Mouse (Mus musculus): ENCODE data around the gene Rnf24. TPM values are rescaled to one million over a fixed set of nuclear protein-coding genes. Genes with fewer than 3 reads are reported as not detected.
A peak's percentile ranks its signal among the peaks of the same experiment; 100 is the strongest.

Rnf24 gene
- polyA plus RNA-seq (2011; ENCODE audit: insufficient read depth, insufficient read length, low read depth, missing spikeins), result 7.1 and 7.5 TPM in 2 replicates

DNA sequence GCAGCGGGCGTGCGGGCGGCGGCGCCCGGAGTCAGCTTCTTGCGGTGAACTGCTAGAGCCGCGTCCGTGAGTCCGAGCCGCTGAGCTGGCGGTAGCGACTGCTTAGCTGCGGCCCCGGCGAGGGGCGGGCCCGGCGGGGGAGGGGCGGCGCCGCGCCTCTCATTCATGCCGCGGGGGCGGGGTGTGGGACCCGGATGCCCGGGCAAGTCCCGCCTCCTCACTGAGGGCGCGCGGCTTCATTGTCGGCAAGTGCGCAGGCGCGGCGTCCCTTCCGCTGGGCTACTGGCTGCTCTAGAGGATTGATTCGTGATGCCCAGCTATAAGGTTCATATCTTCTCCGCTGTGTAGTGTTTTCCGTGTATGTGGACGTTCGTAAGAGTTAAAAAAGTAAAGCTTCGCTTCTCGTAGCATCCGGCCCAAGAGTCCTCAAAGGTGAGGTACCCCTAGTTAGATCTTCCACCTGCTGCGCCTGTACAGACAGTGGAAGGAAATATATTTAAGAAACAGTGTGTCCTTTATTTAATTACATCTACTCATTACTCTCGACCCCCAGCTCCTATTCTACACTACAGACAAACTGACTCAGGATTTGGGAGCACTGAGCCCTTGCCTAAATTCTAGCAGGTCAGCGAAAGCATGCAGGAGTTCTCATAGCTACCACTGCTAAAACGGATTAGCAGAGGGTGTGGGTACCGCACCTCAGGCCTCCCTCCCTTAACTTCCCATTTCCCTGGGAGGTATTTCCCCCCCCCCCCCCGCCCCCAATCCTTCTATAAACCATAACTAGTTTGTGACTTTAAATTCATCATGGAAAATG lies at the start of gene Rnf24:
Rnf24 (minus strand) TSS at position 146 of the 817 bp plus-strand sequence.
- no peaks in the 10 kb centered on the region for H3K36me3 ChIP-seq (ENCODE audit: control insufficient read depth, insufficient read depth, low read length, poor library complexity, severe bottlenecking)
- H3K9me3 ChIP-seq (replicated peaks; ENCODE audit: control insufficient read depth, insufficient read depth, low read length, poor library complexity, severe bottlenecking), result no peaks in the 10 kb centered on the region
- TF ChIP-seq CTCF (IDR thresholded peaks at IDR 0.05; ENCODE audit: low read depth, low read length) (no peak), EP300 (IDR thresholded peaks at IDR 0.05; ENCODE audit: insufficient read depth, low read depth, low read length) (no peak), POLR2A (IDR thresholded peaks at IDR 0.05; ENCODE audit: insufficient read depth, low read length) (no peak)
- no peaks in the 10 kb centered on the region for H3K27me3 ChIP-seq (ENCODE audit: control insufficient read depth, insufficient read depth, low read length, poor library complexity, severe bottlenecking)
- H3K9ac ChIP-seq (ENCODE audit: low read depth, poor library complexity, severe bottlenecking), result peak within 1 kb of the TSS; percentile 63
- peak within 1 kb of the TSS; percentile 69 for H3K4me3 ChIP-seq (ENCODE audit: low read depth, low read length)
- no peaks in the 10 kb centered on the region for H3K4me1 ChIP-seq (ENCODE audit: control insufficient read depth, insufficient read depth, low read length)
- H3K27ac ChIP-seq (ENCODE audit: insufficient read depth, low read length), result no peak within 1 kb of the TSS

DNA sequence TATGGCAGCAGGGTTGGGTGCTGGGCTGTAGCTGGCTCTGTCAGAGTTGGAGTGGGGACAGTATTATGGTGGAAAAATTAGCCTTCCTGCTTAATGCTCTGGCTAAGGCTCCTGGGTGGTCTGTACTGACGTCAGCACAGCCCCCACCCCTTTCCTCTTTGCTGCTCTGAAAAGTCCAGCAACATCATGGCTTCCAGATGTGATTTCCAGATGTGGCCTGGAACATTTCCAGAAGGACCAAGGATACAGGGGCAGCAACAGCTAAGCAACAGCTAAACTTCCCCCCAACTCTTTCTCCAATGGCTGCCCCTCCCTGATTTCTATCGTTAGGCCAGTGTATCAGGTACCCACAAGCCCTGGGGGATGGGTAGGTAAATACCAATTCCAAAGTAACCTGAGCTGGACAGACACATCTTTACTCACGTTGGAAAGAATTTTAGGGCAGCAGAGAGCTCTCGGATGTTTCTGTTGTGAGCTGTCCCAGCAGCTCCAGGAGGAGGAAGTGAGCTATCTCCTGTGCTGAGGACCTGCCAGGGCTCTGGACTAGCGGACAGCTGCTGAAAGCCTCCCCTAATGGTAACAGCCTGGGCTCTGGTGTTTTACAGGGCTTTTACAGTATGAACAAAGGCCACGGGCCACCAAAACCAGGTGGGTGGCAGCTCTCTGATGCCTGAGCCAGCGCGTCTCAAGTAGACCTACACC lies 49.3 kb upstream of the Rnf24 start:
- no peaks in the 10 kb centered on the region for H3K9me3 ChIP-seq (replicated peaks; ENCODE audit: control insufficient read depth, insufficient read depth, low read length, poor library complexity, severe bottlenecking)
- no peaks in the 10 kb centered on the region for H3K36me3 ChIP-seq (ENCODE audit: control insufficient read depth, insufficient read depth, low read length, poor library complexity, severe bottlenecking)
- no peak overlapping the region for H3K4me3 ChIP-seq (ENCODE audit: low read depth, low read length)
- H3K27me3 ChIP-seq (ENCODE audit: control insufficient read depth, insufficient read depth, low read length, poor library complexity, severe bottlenecking), result no peaks in the 10 kb centered on the region
- no peaks in the 10 kb centered on the region for H3K4me1 ChIP-seq (ENCODE audit: control insufficient read depth, insufficient read depth, low read length)
- TF ChIP-seq POLR2A (IDR thresholded peaks at IDR 0.05; ENCODE audit: insufficient read depth, low read length) (no peak), EP300 (IDR thresholded peaks at IDR 0.05; ENCODE audit: insufficient read depth, low read depth, low read length) (no peak), CTCF (IDR thresholded peaks at IDR 0.05; ENCODE audit: low read depth, low read length) (no peak)
- H3K27ac ChIP-seq (ENCODE audit: insufficient read depth, low read length), result no peak overlapping the region
- no peak overlapping the region for H3K9ac ChIP-seq (ENCODE audit: low read depth, poor library complexity, severe bottlenecking)

DNA sequence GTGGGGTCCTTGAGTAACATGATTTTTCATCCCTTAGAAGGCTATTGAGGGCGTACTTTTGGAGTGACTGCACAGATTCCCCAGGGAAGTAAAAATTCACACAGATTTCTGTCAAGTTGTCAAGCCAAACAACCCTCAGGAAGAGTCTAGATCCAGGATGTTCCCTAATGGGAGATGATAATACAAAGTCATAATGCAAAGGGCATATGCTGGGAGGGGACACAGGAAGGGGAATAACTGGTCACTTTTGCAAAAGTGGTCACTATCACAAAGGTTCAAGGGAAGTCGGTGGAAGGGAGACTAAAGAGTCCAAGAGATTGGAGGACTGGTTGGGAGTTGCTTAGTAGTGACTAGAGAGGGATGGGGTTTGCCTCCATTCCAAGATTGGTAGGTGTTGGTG lies 48.2 kb upstream of the Rnf24 start:
- no peak overlapping the region for H3K9ac ChIP-seq (ENCODE audit: low read depth, poor library complexity, severe bottlenecking)
- no peaks in the 10 kb centered on the region for H3K27me3 ChIP-seq (ENCODE audit: control insufficient read depth, insufficient read depth, low read length, poor library complexity, severe bottlenecking)
- TF ChIP-seq POLR2A (IDR thresholded peaks at IDR 0.05; ENCODE audit: insufficient read depth, low read length), result no peak
- no peak for TF ChIP-seq CTCF (IDR thresholded peaks at IDR 0.05; ENCODE audit: low read depth, low read length)
- no peak for TF ChIP-seq EP300 (IDR thresholded peaks at IDR 0.05; ENCODE audit: insufficient read depth, low read depth, low read length)
- peaks cover 2% of the 10 kb centered on the region for H3K4me1 ChIP-seq (ENCODE audit: control insufficient read depth, insufficient read depth, low read length)
- H3K27ac ChIP-seq (ENCODE audit: insufficient read depth, low read length), result no peak overlapping the region
- H3K9me3 ChIP-seq (replicated peaks; ENCODE audit: control insufficient read depth, insufficient read depth, low read length, poor library complexity, severe bottlenecking), result no peaks in the 10 kb centered on the region
- H3K36me3 ChIP-seq (ENCODE audit: control insufficient read depth, insufficient read depth, low read length, poor library complexity, severe bottlenecking), result no peaks in the 10 kb centered on the region
- H3K4me3 ChIP-seq (ENCODE audit: low read depth, low read length), result no peak overlapping the region

DNA sequence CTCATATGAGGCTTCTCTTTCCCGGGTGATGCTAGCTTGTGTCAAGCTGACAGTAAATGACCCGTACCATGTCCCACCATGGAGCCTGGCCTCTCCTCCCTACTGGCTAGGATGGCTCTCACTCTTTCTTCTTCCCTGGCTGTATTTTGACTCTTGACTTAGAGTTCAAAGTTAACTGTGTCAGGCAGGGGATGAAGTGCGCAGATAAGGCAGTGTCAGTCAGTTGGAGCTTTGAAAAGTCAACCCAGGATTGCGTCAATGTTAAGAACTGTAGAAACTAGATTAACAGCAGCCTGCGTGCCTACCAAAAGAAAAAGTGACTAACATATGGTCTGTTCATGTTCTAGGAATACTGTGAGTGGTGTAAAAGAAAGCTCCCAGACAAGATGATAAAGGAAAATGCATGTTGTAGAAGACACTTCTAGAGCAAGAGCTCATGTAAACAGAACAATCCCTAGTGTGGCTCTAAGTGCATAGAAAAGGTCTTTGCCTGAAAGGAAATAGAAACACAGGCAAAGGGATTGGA lies 44.7 kb upstream of the Rnf24 start:
- Histone ChIP-seq H3K9ac (ENCODE audit: low read depth, poor library complexity, severe bottlenecking) (no peak overlapping the region), H3K36me3 (ENCODE audit: control insufficient read depth, insufficient read depth, low read length, poor library complexity, severe bottlenecking) (no peaks in the 10 kb centered on the region), H3K27ac (ENCODE audit: insufficient read depth, low read length) (no peak overlapping the region), H3K9me3 (replicated peaks; ENCODE audit: control insufficient read depth, insufficient read depth, low read length, poor library complexity, severe bottlenecking) (no peaks in the 10 kb centered on the region), H3K27me3 (ENCODE audit: control insufficient read depth, insufficient read depth, low read length, poor library complexity, severe bottlenecking) (no peaks in the 10 kb centered on the region), H3K4me3 (ENCODE audit: low read depth, low read length) (no peak overlapping the region), H3K4me1 (ENCODE audit: control insufficient read depth, insufficient read depth, low read length) (peaks cover 4% of the 10 kb centered on the region)
- TF ChIP-seq POLR2A (IDR thresholded peaks at IDR 0.05; ENCODE audit: insufficient read depth, low read length), result no peak
- TF ChIP-seq CTCF (IDR thresholded peaks at IDR 0.05; ENCODE audit: low read depth, low read length), result no peak
- TF ChIP-seq EP300 (IDR thresholded peaks at IDR 0.05; ENCODE audit: insufficient read depth, low read depth, low read length), result no peak

DNA sequence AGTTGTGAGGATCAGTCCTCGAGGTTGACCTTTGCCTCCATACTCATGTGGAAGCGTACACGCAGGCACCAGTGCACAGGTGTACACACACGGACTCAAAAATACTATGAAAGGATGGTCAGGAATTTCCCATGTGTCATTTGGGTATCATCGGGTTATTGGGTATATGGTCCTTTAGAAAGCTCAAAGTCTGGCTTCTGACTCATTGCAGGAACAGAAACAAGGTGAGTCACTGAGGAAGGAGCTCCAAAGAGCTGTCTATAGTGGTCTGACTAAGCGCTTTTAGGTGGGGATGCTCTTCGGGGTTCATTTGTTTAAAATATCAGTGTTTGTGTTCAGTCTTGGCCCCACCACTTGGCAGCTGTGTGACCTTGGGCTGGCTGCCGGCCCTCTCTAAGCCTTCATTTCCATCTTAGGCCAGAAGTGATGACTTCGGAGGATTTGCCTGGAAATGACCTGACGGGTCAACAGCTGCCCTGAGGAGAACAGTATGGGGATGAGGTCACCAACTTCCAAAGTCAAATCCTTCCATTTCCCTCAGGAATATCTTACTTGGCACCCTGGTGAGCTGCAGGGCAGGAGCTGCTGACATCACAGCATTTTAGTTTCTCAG lies 33.8 kb upstream of the Rnf24 start:
- H3K4me3 ChIP-seq (ENCODE audit: low read depth, low read length), result no peak overlapping the region
- no peaks in the 10 kb centered on the region for H3K36me3 ChIP-seq (ENCODE audit: control insufficient read depth, insufficient read depth, low read length, poor library complexity, severe bottlenecking)
- H3K9ac ChIP-seq (ENCODE audit: low read depth, poor library complexity, severe bottlenecking), result no peak overlapping the region
- no peaks in the 10 kb centered on the region for H3K4me1 ChIP-seq (ENCODE audit: control insufficient read depth, insufficient read depth, low read length)
- H3K27ac ChIP-seq (ENCODE audit: insufficient read depth, low read length), result no peak overlapping the region
- TF ChIP-seq EP300 (IDR thresholded peaks at IDR 0.05; ENCODE audit: insufficient read depth, low read depth, low read length) (no peak), POLR2A (IDR thresholded peaks at IDR 0.05; ENCODE audit: insufficient read depth, low read length) (no peak), CTCF (IDR thresholded peaks at IDR 0.05; ENCODE audit: low read depth, low read length) (no peak)
- no peaks in the 10 kb centered on the region for H3K9me3 ChIP-seq (replicated peaks; ENCODE audit: control insufficient read depth, insufficient read depth, low read length, poor library complexity, severe bottlenecking)
- peaks cover 2% of the 10 kb centered on the region; the same call in 1 of the 2 replicates for H3K27me3 ChIP-seq (ENCODE audit: control insufficient read depth, insufficient read depth, low read length, poor library complexity, severe bottlenecking)

Data from ES-Bruce4 (cell line).